Mouse (Mus musculus): Measurements from ENCODE around the gene 4921539E11Rik.

DNA sequence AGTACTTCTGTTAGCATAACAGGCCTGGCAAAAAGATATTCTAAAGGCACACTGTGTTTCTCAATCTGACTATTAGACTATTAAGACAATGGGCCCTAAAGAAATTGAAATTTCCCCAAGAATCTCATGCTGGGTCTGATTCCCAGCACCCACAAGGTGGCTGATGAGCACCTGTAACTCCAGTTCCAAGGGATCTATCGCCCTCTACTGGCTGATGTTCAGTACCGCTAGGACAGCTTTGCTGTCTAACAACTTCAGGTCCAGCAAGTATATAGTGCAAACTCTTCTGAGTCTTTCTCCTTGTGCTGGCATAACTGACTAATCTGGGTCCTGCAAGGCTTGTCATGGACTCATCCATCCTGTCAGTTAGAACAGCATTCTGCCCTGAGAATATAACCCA lies 98.2 kb downstream of the 4921539E11Rik start:
- no peak for TF ChIP-seq CTCF (IDR thresholded peaks at IDR 0.05; ENCODE audit: extremely low read depth, insufficient read depth, low read length)
- no peak for TF ChIP-seq POLR2A (IDR thresholded peaks at IDR 0.05; ENCODE audit: extremely low read depth, insufficient read depth, low read length)

Measured in cortical plate, adult 2 months (tissue).